Mouse (Mus musculus): ENCODE measurements around the gene Il34. TPM values are rescaled to one million over a fixed set of nuclear protein-coding genes. Genes with fewer than 3 reads are reported as not detected.
"Not testable (repeated sequence)": the region's sequence is repeated elsewhere in the genome, so short reads cannot be mapped to it uniquely, and the experiment has no call there.

The Il34 gene
- polyA plus RNA-seq, 1 experiment from 2014 or later, result 2.7 TPM

- no peak overlapping the region for H3K27ac ChIP-seq
- H3K4me3 ChIP-seq, result no peak overlapping the region
- H3K4me1 ChIP-seq (replicated peaks), result peaks cover 6% of the 10 kb centered on the region; the same call in 1 of the 2 replicates
- no peak for ATAC-seq (ENCODE audit: low FRiP score)
- 90% methylated on average over 9 of the region's 9 CpGs for WGBS
- H3K36me3 ChIP-seq, result no peaks in the 10 kb centered on the region
- no peaks in the 10 kb centered on the region for H3K27me3 ChIP-seq
- no peak overlapping the region for H3K9ac ChIP-seq
- H3K9me3 ChIP-seq, result no peaks in the 10 kb centered on the region
- H3K4me2 ChIP-seq, result no peak overlapping the region
Measured at GRCm38 (mm10) chr8:110787411-110787954, 18.2 kb downstream of the Il34 start.

- Histone ChIP-seq H3K4me3 (no peak overlapping the region), H3K36me3 (no peaks in the 10 kb centered on the region), H3K4me1 (replicated peaks) (peaks cover 6% of the 10 kb centered on the region; the same call in 1 of the 2 replicates), H3K9me3 (no peaks in the 10 kb centered on the region), H3K27me3 (no peaks in the 10 kb centered on the region), H3K27ac (no peak overlapping the region), H3K9ac (no peak overlapping the region), H3K4me2 (no peak overlapping the region)
- 93% methylated on average over 8 of the region's 8 CpGs for WGBS
- ATAC-seq (ENCODE audit: low FRiP score), result no peak
Measured at GRCm38 (mm10) chr8:110786934-110787333, 18.8 kb downstream of the Il34 start.

- H3K27me3 ChIP-seq; H3K27ac ChIP-seq; H3K4me2 ChIP-seq; H3K36me3 ChIP-seq; H3K9me3 ChIP-seq; ATAC-seq (ENCODE audit: low FRiP score); H3K4me1 ChIP-seq (replicated peaks); H3K4me3 ChIP-seq; H3K9ac ChIP-seq: not testable (repeated sequence)
- WGBS, result 77% methylated on average over 7 of the region's 7 CpGs
Measured at GRCm38 (mm10) chr8:110786501-110786900, 19.2 kb downstream of the Il34 start.

- 59% methylated on average over 2 of the region's 2 CpGs for WGBS
- ATAC-seq (ENCODE audit: low FRiP score), result no peak
Measured at GRCm38 (mm10) chr8:110785366-110785765, 20.4 kb downstream of the Il34 start.

GRCm38 (mm10) chr8:110779924-110780718 is 25.6 kb downstream of the Il34 start:
- 88% methylated on average over 13 of the region's 13 CpGs for WGBS
- Histone ChIP-seq H3K4me3 (no peak overlapping the region), H3K36me3 (no peaks in the 10 kb centered on the region), H3K27me3 (no peaks in the 10 kb centered on the region), H3K4me1 (replicated peaks) (no peaks in the 10 kb centered on the region), H3K9me3 (no peaks in the 10 kb centered on the region), H3K4me2 (no peak overlapping the region), H3K9ac (no peak overlapping the region), H3K27ac (no peak overlapping the region)
- no peak for ATAC-seq (ENCODE audit: low FRiP score)

More at GRCm38 (mm10) chr8:110785366-110785765, 20.4 kb downstream of the Il34 start:
- H3K9me3 ChIP-seq, result no peaks in the 10 kb centered on the region
- H3K27me3 ChIP-seq, result no peaks in the 10 kb centered on the region
- H3K4me2 ChIP-seq, result no peak overlapping the region
- no peak overlapping the region for H3K4me3 ChIP-seq
- no peaks in the 10 kb centered on the region for H3K36me3 ChIP-seq
- H3K9ac ChIP-seq, result no peak overlapping the region
- peaks cover 6% of the 10 kb centered on the region; the same call in 1 of the 2 replicates for H3K4me1 ChIP-seq (replicated peaks)
- no peak overlapping the region for H3K27ac ChIP-seq

GRCm38 (mm10) chr8:110776335-110776734 is 29.4 kb downstream of the Il34 start:
- Histone ChIP-seq H3K4me2 (no peak overlapping the region), H3K27ac (no peak overlapping the region), H3K9me3 (no peaks in the 10 kb centered on the region), H3K4me1 (replicated peaks) (no peaks in the 10 kb centered on the region), H3K4me3 (no peak overlapping the region), H3K27me3 (0 out of 2 replicates have a peak, but pooled peaks cover 2% of the 10 kb centered on the region), H3K36me3 (no peaks in the 10 kb centered on the region), H3K9ac (no peak overlapping the region)
- 92% methylated on average over 3 of the region's 3 CpGs for WGBS
- no peak for ATAC-seq (ENCODE audit: low FRiP score)

GRCm38 (mm10) chr8:110775721-110776120 is 30.0 kb downstream of the Il34 start:
- Histone ChIP-seq H3K27ac (no peak overlapping the region), H3K36me3 (no peaks in the 10 kb centered on the region), H3K4me2 (no peak overlapping the region), H3K27me3 (0 out of 2 replicates have a peak, but pooled peaks cover 2% of the 10 kb centered on the region), H3K9me3 (no peaks in the 10 kb centered on the region), H3K4me1 (replicated peaks) (no peaks in the 10 kb centered on the region), H3K4me3 (no peak overlapping the region), H3K9ac (no peak overlapping the region)
- ATAC-seq (ENCODE audit: low FRiP score), result no peak
- 90% methylated on average over 3 of the region's 3 CpGs for WGBS

- H3K9ac ChIP-seq, result no peak overlapping the region
- WGBS, result 77% methylated on average over 8 of the region's 8 CpGs
- no peak for ATAC-seq (ENCODE audit: low FRiP score)
Measured at GRCm38 (mm10) chr8:110775316-110775715, 30.4 kb downstream of the Il34 start.

GRCm38 (mm10) chr8:110774725-110775124 is 31.0 kb downstream of the Il34 start:
- 85% methylated on average over 6 of the region's 6 CpGs for WGBS

More at GRCm38 (mm10) chr8:110775316-110775715, 30.4 kb downstream of the Il34 start:
- Histone ChIP-seq H3K4me3 (no peak overlapping the region), H3K27ac (no peak overlapping the region), H3K36me3 (no peaks in the 10 kb centered on the region), H3K4me1 (replicated peaks) (no peaks in the 10 kb centered on the region), H3K9me3 (no peaks in the 10 kb centered on the region), H3K27me3 (0 out of 2 replicates have a peak, but pooled peaks cover 2% of the 10 kb centered on the region), H3K4me2 (no peak overlapping the region)

GRCm38 (mm10) chr8:110774047-110774446 is 31.7 kb downstream of the Il34 start:
- Histone ChIP-seq H3K4me1 (replicated peaks) (no peaks in the 10 kb centered on the region), H3K27ac (no peak overlapping the region), H3K9ac (no peak overlapping the region), H3K4me3 (no peak overlapping the region), H3K27me3 (0 out of 2 replicates have a peak, but pooled peaks cover 2% of the 10 kb centered on the region), H3K9me3 (no peaks in the 10 kb centered on the region), H3K36me3 (no peaks in the 10 kb centered on the region), H3K4me2 (no peak overlapping the region)
- ATAC-seq (ENCODE audit: low FRiP score), result no peak
- 80% methylated on average over 3 of the region's 3 CpGs for WGBS

More at GRCm38 (mm10) chr8:110774725-110775124, 31.0 kb downstream of the Il34 start:
- Histone ChIP-seq H3K36me3 (no peaks in the 10 kb centered on the region), H3K4me3 (no peak overlapping the region), H3K4me2 (no peak overlapping the region), H3K4me1 (replicated peaks) (no peaks in the 10 kb centered on the region), H3K9me3 (no peaks in the 10 kb centered on the region), H3K27me3 (0 out of 2 replicates have a peak, but pooled peaks cover 2% of the 10 kb centered on the region), H3K9ac (no peak overlapping the region), H3K27ac (no peak overlapping the region)
- ATAC-seq (ENCODE audit: low FRiP score), result no peak

GRCm38 (mm10) chr8:110772452-110772851 is 33.3 kb downstream of the Il34 start:
- Histone ChIP-seq H3K4me3 (no peak overlapping the region), H3K9me3 (no peaks in the 10 kb centered on the region), H3K27me3 (0 out of 2 replicates have a peak, but pooled peaks cover 2% of the 10 kb centered on the region), H3K4me2 (no peak overlapping the region), H3K27ac (no peak overlapping the region), H3K9ac (no peak overlapping the region), H3K36me3 (no peaks in the 10 kb centered on the region), H3K4me1 (replicated peaks) (no peaks in the 10 kb centered on the region)
- no peak for ATAC-seq (ENCODE audit: low FRiP score)
- 84% methylated on average over 7 of the region's 7 CpGs for WGBS

GRCm38 (mm10) chr8:110767261-110767660 is 38.5 kb downstream of the Il34 start:
- Histone ChIP-seq H3K4me2 (no peak overlapping the region), H3K27ac (no peak overlapping the region), H3K9ac (no peak overlapping the region), H3K4me3 (no peak overlapping the region), H3K4me1 (replicated peaks) (no peaks in the 10 kb centered on the region), H3K9me3 (no peaks in the 10 kb centered on the region), H3K36me3 (no peaks in the 10 kb centered on the region), H3K27me3 (no peaks in the 10 kb centered on the region)
- no peak for ATAC-seq (ENCODE audit: low FRiP score)
- 89% methylated on average over 6 of the region's 6 CpGs for WGBS

Data from hindbrain, embryonic 13.5 days (tissue).